Mouse (Mus musculus): ENCODE measurements at regions not wholly inside any gene's neighbourhood (a gene's known extent, or its start where the extent isn't known, plus 50 kb on each side); places are given as distances from the start of the nearest gene placed in this dataset.
A peak's percentile ranks its signal among the peaks of the same experiment; 100 is the strongest.

DNA sequence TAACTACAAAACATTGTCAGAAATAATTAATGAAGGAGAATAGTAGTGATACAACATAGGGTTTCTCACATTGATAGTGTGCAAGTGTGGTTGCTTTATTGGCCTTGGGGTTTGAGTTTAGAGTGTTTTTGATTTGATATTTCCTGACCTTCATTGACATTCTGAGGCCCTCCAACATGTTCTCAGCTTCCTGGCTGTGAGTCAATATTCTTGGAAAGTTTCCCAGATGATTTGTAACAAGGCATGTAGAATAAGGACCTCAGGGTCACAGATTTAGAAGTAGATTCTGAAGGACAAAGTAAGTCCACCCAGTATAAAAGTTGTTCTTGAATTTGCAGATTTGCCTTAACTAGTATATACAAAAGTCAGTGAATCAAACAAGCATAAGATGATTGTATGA is 969.7 kb upstream of the Pcdh9 start:
- no peak for DNase-seq

DNA sequence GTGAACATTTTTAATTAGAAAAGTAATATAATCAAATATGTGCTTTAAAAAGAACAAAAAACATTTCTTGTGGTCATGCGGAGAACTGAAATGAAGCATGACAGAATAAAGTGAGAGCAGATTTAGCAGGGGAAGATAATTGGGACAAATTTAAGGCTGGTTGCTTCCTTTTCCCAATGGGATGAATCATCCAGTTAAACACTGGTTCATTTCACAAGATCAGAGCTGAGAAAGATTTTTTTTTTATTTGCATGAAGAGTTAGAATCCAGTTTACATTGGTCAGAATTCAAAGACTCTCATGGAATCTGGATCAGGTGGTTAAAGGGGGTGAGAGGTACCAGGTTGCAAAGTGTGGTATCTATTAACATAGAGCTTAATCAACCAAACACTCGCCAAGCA is 978.5 kb upstream of the Pcdh9 start:
- DNase-seq = no peak

DNA sequence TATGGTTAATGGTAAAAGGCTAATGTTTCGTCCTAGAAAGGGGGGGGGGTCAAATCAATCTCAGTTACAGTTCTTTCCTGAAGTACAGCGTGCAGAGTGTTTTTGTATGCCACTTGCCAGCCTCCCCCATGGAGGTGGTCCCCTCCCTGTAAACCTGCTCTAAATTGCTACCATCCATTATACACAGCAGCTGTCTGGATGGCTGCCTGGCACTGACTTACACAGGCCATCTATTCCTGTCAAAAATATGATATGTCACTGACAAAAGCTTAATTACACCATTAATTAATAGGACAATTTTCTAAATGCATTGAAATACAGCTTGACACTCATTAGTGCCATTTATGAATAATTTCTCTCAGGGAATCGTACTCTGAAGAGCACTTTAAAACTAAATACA is 995.0 kb upstream of the 4921530L21Rik start:
- DNase-seq = no peak

DNA sequence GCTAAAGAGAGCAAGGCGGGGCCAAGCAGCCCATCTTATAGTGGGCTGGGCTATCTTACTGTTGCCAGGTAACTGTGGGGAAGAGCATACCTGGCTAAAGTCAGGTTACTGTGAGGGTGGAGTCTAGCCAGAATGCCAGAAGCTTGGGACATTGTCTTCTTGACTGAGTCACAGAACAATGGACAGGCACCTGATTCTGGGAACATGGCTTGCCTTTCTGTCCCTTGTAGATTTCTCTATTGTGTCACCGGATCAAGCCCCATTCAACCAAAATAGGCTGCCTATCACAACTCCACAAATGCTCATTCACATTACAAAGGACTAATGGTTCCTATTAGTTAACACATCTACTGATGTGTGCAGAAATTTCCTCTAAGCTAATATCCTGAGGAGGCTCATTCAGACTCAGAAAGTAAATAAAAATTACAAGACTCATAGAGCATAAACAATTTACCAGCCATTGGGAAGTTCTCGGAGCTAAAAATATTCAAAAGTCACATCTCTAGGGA is 985.7 kb upstream of the 4921530L21Rik start:
- no peak for DNase-seq

DNA sequence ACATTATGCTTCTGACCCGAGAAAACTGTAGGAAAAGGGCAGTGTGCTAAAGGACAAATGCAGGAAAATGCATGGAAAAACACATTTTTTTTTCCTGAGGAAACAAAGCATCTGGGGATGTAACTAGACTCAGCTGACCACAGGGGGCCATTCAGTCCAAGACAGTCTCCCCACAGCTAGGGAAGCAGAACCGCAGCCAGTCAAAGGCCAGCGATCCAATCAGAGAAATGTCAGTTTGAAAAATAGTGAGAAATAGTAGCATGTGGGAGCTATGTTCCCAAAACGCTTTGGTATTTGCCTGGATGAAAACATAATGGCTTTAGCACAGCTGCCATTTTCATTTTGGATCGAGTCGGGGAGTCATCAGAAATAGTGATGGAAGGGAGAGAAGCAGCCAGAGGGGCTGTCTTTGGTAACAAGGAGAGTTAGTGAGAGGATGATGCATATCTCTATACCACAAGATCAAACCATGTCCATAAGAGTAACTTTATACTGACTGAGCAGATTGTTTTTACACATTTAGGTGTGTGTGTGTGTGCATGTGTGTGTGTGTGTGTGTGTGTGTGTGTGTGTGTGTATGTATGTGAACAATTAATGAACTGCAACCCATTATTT is 982.3 kb upstream of the 4921530L21Rik start:
- no peak for DNase-seq

DNA sequence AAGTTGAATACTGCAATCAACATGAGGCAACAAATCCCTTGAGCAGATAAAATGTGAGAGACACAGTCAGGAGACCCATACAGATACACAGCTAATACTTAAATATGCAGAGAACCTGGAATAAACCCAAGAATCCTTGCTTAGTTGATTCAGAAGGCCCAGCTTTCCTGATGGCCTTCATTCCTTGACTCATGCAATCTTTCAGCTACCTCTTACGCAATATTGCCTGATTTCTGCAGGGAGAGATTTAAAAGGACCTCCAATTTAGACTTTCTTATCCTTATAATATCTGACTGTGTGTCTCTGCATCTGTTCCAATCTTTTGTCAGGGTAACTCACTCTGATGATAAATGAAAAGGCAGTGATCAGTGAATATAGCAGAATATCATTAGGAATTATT is 968.7 kb upstream of the 4921530L21Rik start:
- no peak for DNase-seq

DNA sequence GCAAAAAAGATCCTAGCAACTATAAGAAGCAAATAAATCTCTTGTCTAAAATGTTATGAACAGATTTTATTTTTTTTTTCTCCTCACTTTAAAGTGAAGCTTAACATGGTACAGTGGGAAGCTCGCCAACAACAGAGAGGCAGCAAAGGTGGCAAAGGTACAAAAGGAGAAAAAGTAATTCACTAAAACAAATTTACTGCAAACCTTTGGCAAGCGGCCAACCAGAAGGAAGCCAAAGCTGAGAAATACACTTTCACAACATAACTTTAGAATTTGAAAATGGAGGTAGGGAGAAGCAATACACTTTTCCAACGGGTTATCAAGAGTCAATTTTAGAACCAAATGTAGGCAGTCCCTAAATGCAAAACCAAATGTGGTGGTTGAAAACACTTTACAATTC is 939.6 kb upstream of the 4921530L21Rik start:
- DNase-seq = peak in 1 of 2 experiments; percentile 7

All from kidney, postnatal 25 days (tissue).